Mouse (Mus musculus) spleen, adult 2 months (tissue): ENCODE results near the gene F9. TPM values are rescaled to one million over a fixed set of nuclear protein-coding genes. Genes with fewer than 3 reads are reported as not detected.

Experiments used
- DNase-seq, 2 experiments: peaks; one replicate each; pipeline versions ENCODE4 v3.0.0 to v3.0.0-alpha.2; 2012 to 2021; ENCODE audit warnings: low spot score in 2 of 2, low read depth in 1 of 2
- H3K27ac ChIP-seq: fragments of 200-500 bp; 2 replicates; pipeline ENCODE4 v1.5.1; 2012; ENCODE audit warnings: low read length, inconsistent platforms; ENCODE audit not compliant: insufficient read depth
- H3K27me3 ChIP-seq: fragments of 200-500 bp; 2 replicates; pipeline ENCODE4 v1.6.1; 2012; ENCODE audit warnings: mild to moderate bottlenecking, moderate library complexity, low read length, inconsistent platforms; ENCODE audit not compliant: control insufficient read depth, insufficient read depth
- H3K36me3 ChIP-seq: fragments of 200-500 bp; 2 replicates; pipeline ENCODE4 v1.6.1; 2012; ENCODE audit warnings: mild to moderate bottlenecking, low read length, inconsistent platforms; ENCODE audit not compliant: control insufficient read depth, insufficient read depth
- H3K4me1 ChIP-seq: fragments of 200-500 bp; 2 replicates; pipeline ENCODE4 v1.6.1; 2011; ENCODE audit warnings: inconsistent platforms; ENCODE audit not compliant: control insufficient read depth, insufficient read depth, insufficient read length
- H3K4me3 ChIP-seq: fragments of 200-500 bp; 2 replicates; pipeline ENCODE4 v1.5.1; 2011; ENCODE audit warnings: mild to moderate bottlenecking, inconsistent platforms; ENCODE audit not compliant: insufficient read depth, insufficient read length; ENCODE audit errors: extremely low read depth
- CTCF ChIP-seq: fragments of 200-500 bp; IDR thresholded peaks from 2 replicates; pipeline ENCODE4 v1.5.1; 2011; ENCODE audit warnings: mild to moderate bottlenecking, inconsistent platforms; ENCODE audit not compliant: insufficient read depth, insufficient read length, insufficient replicate concordance; ENCODE audit errors: extremely low read depth
- POLR2A ChIP-seq: fragments of 200-500 bp; IDR thresholded peaks from 2 replicates; pipeline ENCODE4 v1.6.1; 2011; ENCODE audit warnings: low read depth, low read length, inconsistent platforms
- WGBS: fragments of 180-500 bp; shearing (Covaris S2); methylation state at CpG from one replicate; pipeline ENCODE4 v1.1.7; 2018; 5-methylcytosine and 5-hydroxymethylcytosine counted together
- polyA plus RNA-seq: library from polyadenylated mRNA; depleted of rRNA; stranded (reverse); fragments of >200 nt; gene quantifications from 2 replicates; pipeline ENCODE4 v1.2.3, GENCODE M21; 2012; rRNA removed

Gene F9
- polyA plus RNA-seq, 1 experiment: 0.05 TPM

- Histone ChIP-seq H3K4me3 (no peak overlapping the region), H3K27me3 (no peaks in the 10 kb centered on the region), H3K4me1 (no peaks in the 10 kb centered on the region; the same call in 1 of the 2 replicates), H3K36me3 (no peaks in the 10 kb centered on the region), H3K27ac (no peak overlapping the region)
- DNase-seq: no peak
- TF ChIP-seq CTCF: no peak
- no peak for TF ChIP-seq POLR2A
- WGBS: 50% methylated on average over 2 of the region's 2 CpGs
Measured at GRCm38 (mm10) chrX:60021595-60021994, 22.3 kb downstream of the F9 start.

GRCm38 (mm10) chrX:60026654-60027053, 27.4 kb downstream of the F9 start:
- no peaks in the 10 kb centered on the region for H3K27me3 ChIP-seq
- no peak overlapping the region for H3K4me3 ChIP-seq
- H3K36me3 ChIP-seq: no peaks in the 10 kb centered on the region
- TF ChIP-seq POLR2A: no peak
- TF ChIP-seq CTCF: peak; percentile 29; the same call in 1 of the 2 replicates
- peak; percentile 5 to 6 for DNase-seq
- no peaks in the 10 kb centered on the region; the same call in 1 of the 2 replicates for H3K4me1 ChIP-seq
- WGBS: 14% methylated on average over 3 of the region's 3 CpGs
- no peak overlapping the region for H3K27ac ChIP-seq

- H3K27ac ChIP-seq: no peak overlapping the region
- TF ChIP-seq POLR2A: no peak
- TF ChIP-seq CTCF: no peak
- no peak overlapping the region for H3K4me3 ChIP-seq
- no peaks in the 10 kb centered on the region for H3K4me1 ChIP-seq
- DNase-seq: no peak
- 80% methylated on average over 1 of the region's 1 CpGs for WGBS
- H3K36me3 ChIP-seq: no peaks in the 10 kb centered on the region
- no peaks in the 10 kb centered on the region for H3K27me3 ChIP-seq
Measured at GRCm38 (mm10) chrX:60054745-60055144, 55.5 kb downstream of the F9 start.

DNA sequence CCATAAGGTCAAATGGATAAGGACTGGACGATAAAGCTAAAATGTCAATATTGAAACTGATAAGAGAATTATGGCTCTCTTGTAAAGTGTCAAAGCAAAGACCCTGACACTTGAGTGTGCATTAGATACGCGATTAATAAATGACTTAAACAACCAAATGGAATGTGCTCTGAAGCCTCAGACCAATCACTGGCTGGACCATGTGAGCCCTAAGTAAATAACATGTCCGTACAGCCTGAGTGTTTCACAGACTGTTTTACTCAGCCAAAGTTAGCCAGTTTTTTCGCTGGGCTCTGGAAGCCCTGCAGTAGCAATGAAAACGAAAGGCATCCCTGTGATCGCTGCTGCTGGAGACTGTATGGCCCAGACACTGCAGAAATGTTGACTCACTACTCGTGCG, 55.9 kb downstream of the F9 start:
- Histone ChIP-seq H3K27me3 (no peaks in the 10 kb centered on the region), H3K36me3 (no peaks in the 10 kb centered on the region), H3K4me1 (no peaks in the 10 kb centered on the region), H3K4me3 (no peak overlapping the region), H3K27ac (no peak overlapping the region)
- TF ChIP-seq CTCF: no peak
- no peak for TF ChIP-seq POLR2A
- 88% methylated on average over 9 of the region's 9 CpGs for WGBS
- no peak for DNase-seq

- 88% methylated on average over 1 of the region's 1 CpGs for WGBS
- H3K4me3 ChIP-seq: no peak overlapping the region
- no peaks in the 10 kb centered on the region for H3K27me3 ChIP-seq
- H3K4me1 ChIP-seq: no peaks in the 10 kb centered on the region
- H3K36me3 ChIP-seq: no peaks in the 10 kb centered on the region
- no peak for DNase-seq
- no peak overlapping the region for H3K27ac ChIP-seq
- TF ChIP-seq POLR2A (no peak), CTCF (no peak)
Measured at GRCm38 (mm10) chrX:60075359-60075758, 76.1 kb downstream of the F9 start.

Other genes with a start within 250 kb of the F9 start
- gene Mcf2, start 179.6 kb downstream of the F9 start, polyA plus RNA-seq: 0.02 and 0.06 TPM in 2 replicates